Mouse (Mus musculus) effector memory CD4-positive, alpha-beta T cell, adult 5 months (primary cell): Measurements from ENCODE around the gene Lmod1. TPM values are rescaled to one million over a fixed set of nuclear protein-coding genes. Genes with fewer than 3 reads are reported as not detected.

Experiments
- polyA plus RNA-seq: library from polyadenylated mRNA; unstranded; fragments of 100-300 nt; shearing (Covaris generic); gene quantifications from one replicate; pipeline ENCODE4 v1.2.1, GENCODE M21; 2017

Lmod1 gene
- not detected for polyA plus RNA-seq

GRCm38 (mm10) chr1:135324571-135324970 lies at the start of gene Lmod1:
TSS of gene Lmod1 (plus strand) at chr1:135324807.

GRCm38 (mm10) chr1:135283826-135284291 lies 40.7 kb upstream of the Lmod1 start, which contains the start of gene Rnpep:
TSS of gene Rnpep (minus strand) at chr1:135284084.

GRCm38 (mm10) chr1:135313284-135314031 lies 11.1 kb upstream of the Lmod1 start, which contains the start of gene Timm17a:
TSS of gene Timm17a (minus strand) at chr1:135313778.

GRCm38 (mm10) chr1:135374868-135375581 lies 50.4 kb downstream of the Lmod1 start, which contains the start of gene Shisa4:
TSS of gene Shisa4 (minus strand) at chr1:135375237.

Other genes with a start within 250 kb of the Lmod1 start
- 0.05 TPM for gene Lgr6, start 219.5 kb upstream of the Lmod1 start, polyA plus RNA-seq
- 72.5 TPM for gene Ptpn7, start 192.1 kb upstream of the Lmod1 start, polyA plus RNA-seq
- 71.9 TPM for gene Arl8a, start 178.0 kb upstream of the Lmod1 start, polyA plus RNA-seq
- gene Gpr37l1, start 157.1 kb upstream of the Lmod1 start, polyA plus RNA-seq = not detected
- not detected for gene Elf3, start 66.2 kb upstream of the Lmod1 start, polyA plus RNA-seq
- 28.4 TPM for gene Rnpep, start 40.7 kb upstream of the Lmod1 start, polyA plus RNA-seq
- gene Timm17a, start 11.0 kb upstream of the Lmod1 start, polyA plus RNA-seq = 97.2 TPM
- gene Shisa4, start 50.4 kb downstream of the Lmod1 start, polyA plus RNA-seq = 0.26 TPM
- 60.3 TPM for gene Ipo9, start 105.7 kb downstream of the Lmod1 start, polyA plus RNA-seq